Mouse (Mus musculus): ENCODE data around the gene Qars.

DNA sequence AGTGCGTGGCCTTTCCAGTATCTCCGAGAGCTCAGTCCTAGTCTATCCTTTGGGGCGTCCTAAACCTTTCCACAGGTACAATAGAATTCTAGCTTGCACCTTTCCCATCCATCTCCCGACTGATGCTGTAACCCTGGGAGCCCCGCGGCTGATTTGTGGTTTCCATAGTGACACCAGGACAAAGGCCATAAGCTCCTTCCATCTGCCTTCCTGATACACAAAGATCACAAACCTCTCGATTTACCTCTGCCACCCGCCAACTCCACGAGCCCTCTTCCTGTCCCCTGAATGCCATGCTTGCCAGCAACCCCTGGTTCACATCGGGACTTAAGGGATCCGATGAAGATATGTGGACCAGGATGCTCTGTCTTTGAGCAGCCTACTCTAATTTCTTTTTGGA lies 28.3 kb upstream of the Qars start:
- TF ChIP-seq POLR2A (IDR thresholded peaks at IDR 0.05; ENCODE audit: low read depth, low read length) (no peak), CTCF (IDR thresholded peaks at IDR 0.05; ENCODE audit: borderline replicate concordance, insufficient read depth, low read length) (no peak)

Data from embryonic fibroblast, embryonic 13.5 days (primary cell).